Mouse (Mus musculus): ENCODE measurements around the gene Aif1.
"Not testable (repeated sequence)": the region's sequence is repeated elsewhere in the genome, so short reads cannot be mapped to it uniquely, and the experiment has no call there.

Aif1 gene

DNA sequence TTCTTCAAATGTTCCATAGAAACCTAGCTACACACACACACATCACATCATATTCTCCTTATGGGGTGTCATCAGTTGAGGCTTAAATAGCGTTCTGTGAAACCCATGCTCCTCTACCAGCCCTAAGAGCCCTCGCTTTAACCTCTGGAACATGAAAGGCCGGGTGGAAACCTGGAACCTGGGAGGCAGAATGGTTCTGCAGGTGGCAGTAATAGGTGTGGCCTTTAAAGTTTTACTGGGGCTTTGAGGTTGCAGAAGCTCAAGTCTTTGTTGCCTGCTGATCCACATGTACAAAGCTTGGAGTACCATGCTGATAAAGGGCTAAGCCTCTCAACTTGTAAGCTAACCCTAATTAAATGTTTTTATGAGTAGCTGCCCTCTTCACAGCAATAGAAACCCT, 28.5 kb downstream of the Aif1 start:
- no peak for DNase-seq (ENCODE audit: low spot score in 2 of 2)

DNA sequence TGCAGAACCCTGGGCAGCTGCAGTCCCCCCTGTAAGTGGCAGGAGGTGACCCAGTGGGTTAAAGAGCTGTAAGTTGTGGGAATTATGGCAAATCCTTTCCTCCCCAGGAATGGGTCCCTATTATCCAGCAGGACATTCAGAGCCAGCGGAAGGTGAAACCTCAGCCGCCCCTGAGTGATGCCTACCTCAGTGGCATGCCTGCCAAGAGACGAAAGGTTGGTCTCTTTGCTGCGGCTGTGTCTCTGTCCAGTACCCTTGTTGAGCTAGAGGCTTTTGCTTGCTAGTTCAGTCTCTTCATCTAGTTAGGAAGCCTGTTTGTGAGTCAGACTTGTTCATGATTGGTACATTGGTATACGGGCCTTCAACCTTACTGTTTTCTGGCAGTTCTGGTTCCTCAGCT, 29.7 kb downstream of the Aif1 start:
- DNase-seq (ENCODE audit: low spot score in 2 of 2): no peak

DNA sequence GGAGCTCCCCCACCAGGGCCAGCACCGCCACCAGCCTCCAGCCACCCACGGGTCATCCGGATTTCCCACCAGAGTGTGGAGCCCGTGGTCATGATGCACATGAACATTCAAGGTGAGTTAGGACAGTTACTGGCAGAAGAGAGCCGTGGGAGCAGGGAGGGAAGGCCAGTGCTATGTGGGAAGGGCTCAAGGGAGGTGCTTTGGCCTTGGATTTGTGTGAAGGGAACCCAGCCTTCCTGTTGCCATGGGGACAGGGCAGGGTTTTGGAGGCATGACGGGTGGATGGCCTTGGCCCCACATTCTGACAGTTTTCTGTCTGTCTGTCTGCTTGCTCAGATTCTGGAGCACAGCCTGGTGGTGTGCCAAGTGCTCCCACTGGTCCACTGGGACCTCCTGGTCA, 33.9 kb downstream of the Aif1 start:
- no peak for DNase-seq (ENCODE audit: low spot score in 2 of 2)

DNA sequence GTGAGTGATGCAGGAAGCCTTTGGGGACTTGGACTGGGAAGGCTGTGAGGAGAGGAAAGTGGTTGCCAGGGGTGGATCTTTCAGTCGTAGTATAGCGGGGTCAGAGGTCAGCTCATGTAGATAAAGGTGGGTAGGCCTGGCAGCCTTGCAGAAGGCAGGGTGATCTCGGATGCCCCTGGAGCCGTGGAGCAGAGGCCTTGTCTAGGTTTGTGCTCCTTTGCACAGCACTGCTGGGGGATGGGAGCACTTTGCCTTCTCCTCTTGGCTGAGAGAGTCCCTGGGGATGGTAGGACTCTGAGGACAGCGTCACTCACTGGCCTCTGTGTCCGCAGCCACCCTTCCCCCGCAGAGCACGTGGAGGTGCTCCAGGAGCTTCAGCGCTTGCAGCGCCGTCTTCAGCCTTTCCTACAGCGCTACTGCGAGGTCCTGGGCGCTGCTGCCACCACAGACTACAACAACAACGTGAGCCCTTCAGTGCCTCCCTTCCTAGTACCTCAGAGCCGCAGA, 35.3 kb downstream of the Aif1 start:
- no peak for DNase-seq (ENCODE audit: low spot score in 2 of 2)

DNA sequence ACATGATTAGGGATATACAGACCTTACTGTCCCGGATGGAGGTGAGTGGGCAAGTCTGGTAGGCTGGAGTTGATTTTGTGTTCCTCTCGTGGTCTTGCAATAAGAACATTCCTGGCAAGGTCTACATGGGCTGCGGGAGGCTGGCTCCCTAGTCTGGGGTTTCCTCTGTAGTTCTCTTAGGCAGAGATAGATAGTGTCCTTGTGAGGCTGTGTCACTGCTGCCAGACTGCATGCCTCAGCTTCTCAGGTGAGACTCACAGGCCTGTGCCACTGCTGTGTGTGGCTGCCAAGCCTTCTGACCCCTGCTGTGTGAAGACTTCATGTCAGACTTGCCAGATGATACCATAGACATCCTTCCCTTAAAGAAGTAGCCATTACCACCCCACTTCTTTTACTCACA, 36.6 kb downstream of the Aif1 start:
- no peak for DNase-seq (ENCODE audit: low spot score in 2 of 2)

DNA sequence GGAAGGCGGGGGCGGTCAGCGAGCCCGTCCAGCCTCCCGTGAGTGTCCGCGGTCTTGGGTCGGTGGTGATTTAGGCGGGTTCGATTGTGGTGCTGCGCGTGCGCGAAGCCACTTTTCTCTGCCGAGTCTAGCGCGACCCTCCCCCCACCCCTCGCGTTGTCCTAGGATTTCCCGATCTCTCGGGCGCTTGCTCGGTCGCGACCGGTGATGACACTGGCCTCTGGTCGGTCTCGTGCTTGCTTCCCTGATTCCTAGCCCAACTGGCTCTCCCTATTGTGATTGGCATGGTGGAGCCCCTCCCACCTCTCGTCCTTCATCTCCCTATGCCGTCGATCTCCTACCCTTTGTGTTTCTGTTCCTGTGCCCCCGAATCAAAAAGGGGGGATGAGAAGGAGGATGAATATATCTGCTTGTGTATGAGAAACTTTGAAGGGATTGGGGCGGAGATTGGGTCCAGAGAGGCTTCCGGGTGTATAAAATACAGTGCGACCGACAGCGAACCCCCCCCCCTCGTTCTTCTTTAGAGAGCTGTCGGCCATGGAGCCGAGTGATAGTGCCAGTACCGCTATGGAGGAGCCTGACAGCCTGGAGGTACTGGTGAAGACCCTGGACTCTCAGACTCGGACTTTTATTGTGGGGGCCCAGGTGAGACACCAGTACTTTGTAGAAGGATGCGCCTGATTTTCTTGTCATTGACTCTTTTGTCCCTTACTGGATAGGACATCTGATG, 40.1 kb downstream of the Aif1 start:
- no peak for DNase-seq (ENCODE audit: low spot score in 2 of 2)

DNA sequence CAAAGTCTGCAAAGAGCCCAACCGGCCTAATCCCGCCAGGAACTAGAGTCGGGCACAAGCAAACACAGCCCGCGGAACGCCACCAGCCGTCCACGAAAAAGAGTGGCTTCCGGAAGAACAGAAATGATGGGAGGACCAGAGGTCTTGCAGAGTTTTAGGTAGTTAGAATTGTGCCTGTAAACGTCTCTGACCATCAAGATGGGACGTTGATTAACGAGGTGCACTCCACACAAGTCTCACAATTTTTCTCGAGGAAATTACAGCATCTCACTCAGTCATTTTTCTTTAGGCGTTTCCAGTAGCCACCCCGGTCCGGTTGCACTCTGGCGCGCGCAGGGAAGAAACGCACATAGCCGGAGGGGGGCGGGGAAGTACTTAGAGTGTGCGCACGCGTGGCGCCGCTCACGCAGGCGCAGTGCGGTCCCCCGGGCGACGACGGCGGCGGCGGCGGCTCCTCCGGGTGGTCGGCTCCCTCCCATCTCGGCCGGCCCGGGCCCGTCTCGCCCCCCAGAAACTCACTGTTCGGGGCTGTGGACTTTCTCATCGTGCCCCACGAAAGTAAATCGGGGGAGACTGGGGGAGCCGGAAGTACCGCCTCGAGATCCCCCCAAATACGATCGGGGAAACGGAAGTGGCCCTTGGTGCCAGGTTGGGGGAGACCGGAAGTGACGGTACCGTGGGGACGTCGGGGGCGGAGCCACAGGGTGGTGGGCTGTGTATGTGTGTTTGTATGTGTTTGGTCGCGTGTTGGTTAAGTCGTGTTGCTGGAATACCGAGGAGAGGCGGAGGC, 40.9 kb downstream of the Aif1 start, which contains the start of gene Bag6:
TSS of gene Bag6 (plus strand) at position 378 of the 790 bp plus-strand sequence.
- DNase-seq (ENCODE audit: low spot score in 2 of 2): peak; percentile 87 to 89

DNA sequence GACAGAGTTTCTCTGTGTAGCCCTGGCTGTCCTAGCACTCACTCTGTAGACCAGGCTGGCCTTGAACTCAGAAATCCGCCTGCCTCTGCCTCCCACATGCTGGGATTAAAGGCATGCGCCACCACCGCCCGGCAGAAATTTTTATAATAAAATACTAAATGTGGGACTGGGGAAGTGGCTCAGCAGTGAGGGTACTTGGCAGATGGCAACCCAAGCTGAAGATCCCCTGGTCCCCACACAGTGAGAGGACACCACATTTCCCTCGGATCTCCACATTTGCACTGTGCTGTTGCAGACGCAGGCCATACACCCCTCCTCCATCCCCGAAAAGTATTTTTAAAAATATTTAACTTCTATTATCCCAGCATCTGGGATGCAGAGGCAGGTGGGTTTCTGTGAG, 42.4 kb downstream of the Aif1 start:
- no peak for DNase-seq (ENCODE audit: low spot score in 2 of 2)

DNA sequence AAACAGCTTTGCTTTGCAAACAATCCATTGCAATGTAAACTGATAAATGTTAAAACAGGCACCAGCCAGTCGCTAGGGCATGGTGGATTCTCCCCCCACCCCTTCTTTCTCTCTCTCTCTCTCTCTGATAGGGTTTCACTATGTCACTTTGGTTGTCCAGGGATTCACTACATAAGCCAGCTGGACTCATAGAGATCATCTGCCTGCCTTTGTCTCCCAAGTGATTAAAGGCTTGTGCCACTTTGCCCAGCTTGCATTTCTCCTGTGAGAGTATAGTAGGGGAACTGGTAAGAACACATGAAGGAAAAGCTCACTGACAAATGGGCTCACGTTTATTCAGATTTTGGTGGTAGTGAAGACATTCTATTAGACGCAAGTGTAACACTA, 43.7 kb downstream of the Aif1 start:
- no peak for DNase-seq (ENCODE audit: low spot score in 2 of 2)

DNA sequence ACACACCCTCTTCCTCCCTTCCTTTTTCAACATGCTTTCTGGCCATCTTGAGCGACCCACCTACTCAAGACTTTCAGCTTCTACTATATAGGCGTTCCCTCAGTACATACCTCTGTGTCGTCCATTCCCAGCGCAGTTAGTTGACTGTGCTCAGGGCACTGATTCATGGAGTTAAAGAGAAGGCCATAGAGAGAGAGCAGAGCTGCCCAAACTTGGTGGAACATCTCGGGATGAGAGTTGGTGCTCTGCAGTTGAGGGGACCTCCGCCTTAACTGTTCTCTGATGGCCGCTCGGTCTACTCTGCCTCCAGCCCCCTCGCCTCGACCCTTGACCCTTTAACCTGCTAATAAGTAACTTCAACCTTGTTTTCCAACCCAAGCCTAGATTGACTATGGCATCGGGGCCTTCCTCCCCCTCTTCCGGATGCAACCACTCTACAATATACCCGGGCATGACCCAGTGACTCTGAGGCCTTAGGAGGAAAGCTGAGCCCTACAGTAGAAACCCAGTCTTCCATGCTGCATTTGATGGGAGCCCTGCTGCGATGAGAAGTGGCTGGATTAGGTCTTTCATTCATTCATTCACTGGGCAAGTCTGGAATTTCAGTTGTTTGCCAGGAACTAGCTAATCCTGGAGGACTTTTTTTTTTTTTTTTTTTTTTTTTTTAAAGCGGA, 44.2 kb downstream of the Aif1 start, which contains the start of gene Apom:
TSS of gene Apom (minus strand) at position 551 of the 674 bp plus-strand sequence.
- DNase-seq (ENCODE audit: low spot score in 2 of 2): no peak

DNA sequence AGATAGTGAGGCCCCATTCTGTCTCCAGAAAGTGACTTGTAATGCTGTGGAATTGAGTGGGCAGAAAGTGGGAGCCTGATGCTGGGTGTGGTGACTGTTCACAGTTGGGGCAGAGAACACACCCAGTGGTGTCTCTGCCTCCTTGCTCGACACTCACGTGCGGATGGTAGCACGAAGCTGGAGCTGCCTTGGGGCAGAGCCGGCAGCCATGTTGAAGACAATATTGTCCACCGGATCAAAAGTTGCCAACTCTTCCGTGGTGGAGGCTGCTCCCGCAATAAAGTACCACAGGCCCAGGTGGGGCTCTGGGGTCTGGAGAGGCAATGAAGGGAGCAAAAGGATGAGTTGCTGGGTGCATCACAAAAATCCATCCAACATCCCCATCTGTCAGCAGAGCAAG, 44.8 kb downstream of the Aif1 start:
- DNase-seq (ENCODE audit: low spot score in 2 of 2): no peak

DNA sequence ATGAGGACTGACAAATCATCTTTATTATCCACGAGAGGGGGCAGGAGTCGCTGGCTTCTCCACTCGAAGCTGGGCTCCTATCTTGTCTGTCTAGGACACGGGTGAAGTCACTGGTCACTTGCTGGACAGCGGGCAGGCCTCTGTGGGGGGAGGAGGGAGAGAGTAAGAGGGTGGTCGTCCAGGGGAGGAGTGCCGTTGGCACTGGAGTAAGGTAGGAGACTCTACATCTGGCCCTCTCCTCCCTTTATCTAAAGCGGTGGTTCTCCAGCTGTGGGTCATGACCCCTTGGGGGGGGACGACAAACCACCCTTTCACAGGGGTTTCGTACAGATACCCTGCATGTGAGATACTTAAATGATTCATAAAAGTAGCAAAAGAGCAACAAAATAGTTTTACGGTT, 46.9 kb downstream of the Aif1 start:
- no peak for DNase-seq (ENCODE audit: low spot score in 2 of 2)

DNA sequence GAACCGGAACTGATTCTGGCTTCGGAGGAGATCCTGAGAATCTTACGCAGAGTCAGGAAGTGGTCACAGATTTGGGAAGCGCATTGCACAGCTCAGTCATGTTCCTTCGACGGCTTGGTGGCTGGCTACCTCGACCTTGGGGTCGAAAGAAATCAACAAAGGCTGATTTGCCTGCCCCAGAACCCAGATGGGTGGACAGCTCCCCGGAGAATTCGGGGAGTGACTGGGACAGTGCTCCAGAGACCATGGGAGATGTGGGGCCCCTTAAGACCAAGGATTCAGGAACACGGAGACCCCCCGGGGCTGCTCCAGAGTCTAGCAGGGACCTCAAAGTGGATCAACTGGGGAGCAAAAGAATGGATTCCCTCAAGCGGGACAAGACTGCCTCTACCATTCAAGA, 48.9 kb downstream of the Aif1 start:
- DNase-seq (ENCODE audit: low spot score in 2 of 2): no peak

DNA sequence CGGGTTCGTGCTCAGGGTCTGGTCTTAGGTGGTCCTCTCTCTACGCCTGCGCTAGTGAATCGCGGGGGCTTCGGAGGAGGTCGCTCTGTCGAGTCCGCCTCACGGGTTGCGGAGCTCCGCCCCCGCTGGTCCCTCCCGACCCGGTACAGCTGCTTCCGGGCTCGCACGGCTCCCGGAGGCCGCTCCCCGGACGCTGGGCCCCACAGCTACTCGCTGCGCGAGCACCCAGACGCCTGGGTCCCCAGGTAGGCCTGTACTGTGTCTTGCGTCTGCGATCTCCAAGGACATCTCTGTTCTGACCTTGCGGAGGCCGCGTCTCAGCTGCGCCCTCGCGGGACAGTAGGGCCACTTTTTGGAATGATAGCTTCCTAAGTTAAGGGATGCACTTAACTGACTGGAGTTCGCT, 49.7 kb downstream of the Aif1 start, which contains the start of gene D17H6S53E:
TSS of gene D17H6S53E (plus strand) at position 168 of the 406 bp plus-strand sequence.
- peak; percentile 61 to 67 for DNase-seq (ENCODE audit: low spot score in 2 of 2)

DNA sequence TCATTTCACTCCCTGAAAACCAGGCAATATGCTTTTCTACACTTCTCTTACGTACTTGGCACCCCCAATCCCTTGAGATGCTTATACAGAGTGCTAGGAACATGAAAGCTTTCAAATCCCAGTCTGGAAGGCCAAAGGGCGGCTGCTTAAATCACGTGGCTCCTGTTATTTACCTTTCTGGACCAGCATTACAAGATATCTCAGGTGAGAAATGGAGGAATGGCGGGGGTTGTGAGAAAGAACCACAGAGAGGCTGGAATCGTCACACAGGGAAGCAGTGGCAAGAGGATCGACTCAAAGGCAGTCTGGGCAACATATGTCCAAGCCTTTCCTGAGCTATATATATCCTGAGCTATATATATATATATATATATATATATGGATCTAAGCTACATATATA, 50.3 kb downstream of the Aif1 start:
- no peak for DNase-seq (ENCODE audit: low spot score in 2 of 2)

DNA sequence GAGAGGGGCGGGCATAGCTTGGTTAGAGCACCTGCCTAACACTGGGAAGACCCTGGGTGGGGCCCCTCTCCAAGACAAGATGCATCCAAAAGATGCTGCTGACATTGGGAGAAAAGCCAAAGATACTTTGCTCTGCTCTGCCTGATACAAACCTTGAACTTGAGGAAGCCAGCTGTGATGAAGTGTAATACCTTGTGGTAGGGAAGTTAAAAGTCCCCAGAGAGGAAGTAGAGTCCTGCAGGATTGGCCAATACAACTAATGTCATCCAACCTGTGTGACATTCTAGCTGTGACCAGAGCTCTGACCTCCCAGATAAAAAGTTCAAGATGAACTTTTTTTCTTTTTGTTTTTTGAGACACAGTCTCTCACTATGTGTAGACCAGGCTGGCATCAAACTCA, 50.8 kb downstream of the Aif1 start:
- no peak for DNase-seq (ENCODE audit: low spot score in 2 of 2)

DNA sequence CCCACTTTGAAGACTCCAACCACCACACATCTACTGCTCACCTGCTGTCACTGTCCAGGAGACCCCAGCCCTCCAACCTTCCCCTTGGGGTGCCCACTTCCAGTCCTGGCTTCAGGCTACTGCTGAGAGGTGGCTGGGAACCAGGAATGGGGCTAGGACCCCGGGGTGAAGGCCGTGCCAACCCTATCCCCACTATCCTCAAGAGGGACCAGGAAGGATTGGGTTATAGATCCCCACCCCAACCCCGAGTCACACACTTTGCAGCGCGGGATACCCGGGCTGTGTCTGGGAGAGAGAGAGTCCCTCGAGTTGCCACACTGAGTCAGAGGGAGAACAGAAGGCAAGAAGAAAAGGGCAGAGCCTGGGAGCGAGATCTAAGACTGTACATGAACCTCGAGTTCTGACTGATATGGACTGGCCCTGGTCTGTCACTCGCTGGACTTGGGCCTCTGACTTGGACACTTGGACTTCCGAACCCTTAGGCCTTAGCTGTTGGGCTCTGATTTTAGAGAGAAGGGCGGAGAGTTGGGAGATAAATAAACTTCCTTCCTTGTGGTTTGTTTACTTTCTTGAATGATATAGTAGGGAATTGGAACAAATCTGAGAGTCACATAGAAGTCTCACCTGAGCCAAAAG, 51.5 kb downstream of the Aif1 start:
- DNase-seq (ENCODE audit: low spot score in 2 of 2): not testable (repeated sequence)

DNA sequence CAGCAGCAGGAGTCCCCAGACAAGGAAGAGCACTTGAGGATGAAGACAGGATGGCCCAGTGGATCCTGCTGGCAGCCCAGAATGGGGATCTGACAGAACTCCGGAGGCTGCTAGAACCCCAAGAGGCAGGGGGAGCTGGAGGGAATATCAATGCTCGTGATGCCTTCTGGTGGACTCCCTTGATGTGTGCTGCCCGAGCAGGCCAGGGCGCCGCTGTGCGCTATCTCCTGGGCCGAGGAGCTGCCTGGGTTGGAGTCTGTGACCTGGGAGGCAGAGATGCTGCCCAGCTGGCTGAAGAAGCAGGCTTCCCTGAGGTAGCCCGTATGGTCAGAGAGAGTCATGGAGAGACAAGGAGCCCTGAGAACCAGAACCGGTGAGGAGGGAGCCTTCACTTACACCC, 52.6 kb downstream of the Aif1 start:
- not testable (repeated sequence) for DNase-seq (ENCODE audit: low spot score in 2 of 2)

DNA sequence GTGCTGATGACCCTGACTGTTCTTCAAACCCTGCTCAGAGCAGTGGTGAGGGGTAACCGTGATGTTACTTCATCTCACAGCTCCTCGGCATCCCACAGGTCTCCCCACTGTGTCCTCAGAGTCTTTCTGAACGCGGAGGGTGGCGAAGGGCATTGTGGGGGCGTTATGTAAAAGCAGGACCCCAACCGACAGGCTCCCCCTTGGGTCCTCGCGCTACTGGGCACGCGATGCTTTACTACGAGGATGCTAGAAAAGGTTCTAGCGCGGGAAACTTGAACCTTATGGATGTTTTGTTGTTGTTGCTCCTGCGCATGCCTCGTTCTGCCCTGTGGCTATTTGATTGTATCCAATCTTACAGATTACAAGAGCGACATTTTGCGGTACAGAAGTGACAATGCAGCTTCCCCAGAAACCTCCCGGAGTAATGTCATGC, 54.0 kb downstream of the Aif1 start, which contains the start of gene Csnk2b:
TSS of gene Csnk2b (minus strand) at position 183 of the 433 bp plus-strand sequence.
- peak; percentile 60 to 79 for DNase-seq (ENCODE audit: low spot score in 2 of 2)

DNA sequence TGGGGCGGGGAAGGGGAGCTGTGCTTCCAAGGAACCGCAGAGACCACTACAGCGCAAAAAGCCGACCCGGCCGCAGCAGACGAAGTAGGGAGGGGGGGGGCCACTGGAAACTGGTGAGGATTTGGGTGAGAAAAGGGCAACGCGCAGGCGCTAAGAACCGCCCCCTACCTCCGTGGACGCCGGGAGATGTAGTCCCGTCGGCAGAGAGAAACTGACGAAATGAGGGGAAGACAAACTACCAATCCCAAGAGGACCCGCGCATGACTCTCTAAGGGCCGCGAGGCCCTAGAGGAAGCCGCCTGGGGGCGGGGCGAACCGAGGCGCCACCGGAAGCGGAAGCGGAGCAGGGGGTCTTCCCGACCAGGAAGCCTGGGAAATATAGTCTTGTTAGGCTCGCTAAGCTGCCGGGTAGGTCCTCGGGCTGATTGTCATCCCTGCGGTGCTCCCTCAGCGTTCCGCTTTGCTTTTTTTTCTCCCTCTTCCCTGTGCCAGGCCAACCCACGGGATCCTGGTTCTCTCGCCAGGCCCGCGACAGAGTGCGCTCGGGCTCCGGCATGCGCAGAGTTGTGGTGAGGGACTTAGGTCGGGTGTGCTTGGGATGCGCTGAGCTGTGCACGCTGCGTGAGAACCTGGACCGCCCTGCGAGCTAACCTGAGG, 54.6 kb downstream of the Aif1 start, which contains the start of gene Gpank1:
TSS of gene Gpank1 (plus strand) at position 313 of the 657 bp plus-strand sequence.
- peak; percentile 97 to 99 for DNase-seq (ENCODE audit: low spot score in 2 of 2)
